Mouse (Mus musculus) ES-Bruce4 (cell line): ENCODE results near the gene Olfr552.

Source experiments
- CTCF ChIP-seq: IDR thresholded peaks from one replicate; pipeline ENCODE4 v1.8.1; 2011; ENCODE audit warnings: low read depth, low read length
- POLR2A ChIP-seq: IDR thresholded peaks from one replicate; pipeline ENCODE4 v1.8.1; 2011; ENCODE audit warnings: low read length; ENCODE audit not compliant: insufficient read depth

- TF ChIP-seq CTCF (no peak), POLR2A (no peak)
These were observed 26.4 kb upstream of the Olfr552 start, which contains the start of gene Olfr550 for GRCm38 (mm10) chr7:102571142-102571541.
